Mouse (Mus musculus): ENCODE results near the gene Hdgfl3. TPM values are rescaled to one million over a fixed set of nuclear protein-coding genes. Genes with fewer than 3 reads are reported as not detected.

Hdgfl3 gene
- polyA plus RNA-seq (2012; rRNA removed), result 2.5 and 3.2 TPM in 2 replicates

GRCm38 (mm10) chr7:81934267-81934745, at the start of gene Hdgfl3:
TSS of gene Hdgfl3 (minus strand) at chr7:81934473.

GRCm38 (mm10) chr7:81858968-81859721, 75.1 kb downstream of the Hdgfl3 start, which contains the start of gene Tm6sf1:
TSS of gene Tm6sf1 (plus strand) at chr7:81859001.

GRCm38 (mm10) chr7:81855694-81856093, 78.6 kb downstream of the Hdgfl3 start, which contains the start of gene Gm10160:
TSS of gene Gm10160 (minus strand) at chr7:81855794.

Other genes starting within 250 kb of the Hdgfl3 start
- 28.3 and 34.6 TPM in 2 replicates for gene Homer2, start 226.9 kb downstream of the Hdgfl3 start, polyA plus RNA-seq (2012; rRNA removed)
- 5.4 and 5.5 TPM in 2 replicates for gene Ramac, start 171.5 kb downstream of the Hdgfl3 start, polyA plus RNA-seq (2012; rRNA removed)
- 23.9 and 26.6 TPM in 2 replicates for gene 3110040N11Rik, start 145.0 kb downstream of the Hdgfl3 start, polyA plus RNA-seq (2012; rRNA removed)
- gene Btbd1, start 105.0 kb downstream of the Hdgfl3 start, polyA plus RNA-seq (2012; rRNA removed), result 26.8 and 33.3 TPM in 2 replicates
- gene Gm10160, start 78.7 kb downstream of the Hdgfl3 start, polyA plus RNA-seq (2012; rRNA removed), result not detected in 2 replicates
- 15.1 and 21.5 TPM in 2 replicates for gene Tm6sf1, start 75.5 kb downstream of the Hdgfl3 start, polyA plus RNA-seq (2012; rRNA removed)
- gene Bnc1, start 57.8 kb upstream of the Hdgfl3 start, polyA plus RNA-seq (2012; rRNA removed), result 0.16 and 0.34 TPM in 2 replicates
- gene Sh3gl3, start 239.4 kb upstream of the Hdgfl3 start, polyA plus RNA-seq (2012; rRNA removed), result 0.71 and 1.4 TPM in 2 replicates